Mouse (Mus musculus) olfactory bulb, adult 2 months (tissue): ENCODE results near the gene Tfdp2.

Source experiments
- CTCF ChIP-seq: fragments of 200-500 bp; IDR thresholded peaks from 2 replicates; pipeline ENCODE4 v1.5.1; 2012; ENCODE audit warnings: low read depth, mild to moderate bottlenecking, low read length, moderate library complexity; ENCODE audit not compliant: insufficient read depth
- POLR2A ChIP-seq: fragments of 200-500 bp; IDR thresholded peaks from 2 replicates; pipeline ENCODE4 v1.6.1; 2012; ENCODE audit warnings: mild to moderate bottlenecking, low read depth, low read length, moderate library complexity; ENCODE audit not compliant: insufficient read depth

- TF ChIP-seq POLR2A (no peak), CTCF (no peak)
Observed at GRCm38 (mm10) chr9:96371075-96371474, 175.0 kb downstream of the Tfdp2 start.
